Mouse (Mus musculus) lung, postnatal 0 days (tissue): ENCODE measurements around the gene Spag16. TPM values are rescaled to one million over a fixed set of nuclear protein-coding genes. Genes with fewer than 3 reads are reported as not detected.
"Not testable (repeated sequence)": the region's sequence is repeated elsewhere in the genome, so short reads cannot be mapped to it uniquely, and the experiment has no call there.

Source experiments
- ATAC-seq: fragments of 200-750 bp; cut with Nextera tagmentation; 2 replicates; pipeline ENCODE4 v1.8.0; 2017; ENCODE audit warnings: moderate library complexity
- DNase-seq: peaks from one replicate; pipeline ENCODE4 v3.0.0-alpha.2; 2016; ENCODE audit warnings: low spot score
- H3K27ac ChIP-seq: fragments of 300-500 bp; sonication (generic); 2 replicates; pipeline ENCODE4 v1.5.1; 2014; ENCODE audit warnings: antibody characterized with exemption, mild to moderate bottlenecking, low read length, mixed read lengths
- H3K27me3 ChIP-seq: fragments of 300-500 bp; sonication (generic); replicated peaks from 2 replicates; pipeline ENCODE4 v1.6.1; 2014; ENCODE audit warnings: low read length, mixed read lengths; ENCODE audit not compliant: insufficient read depth
- H3K36me3 ChIP-seq: fragments of 300-500 bp; sonication (generic); 2 replicates; pipeline ENCODE4 v1.6.1; 2014; ENCODE audit warnings: low read length, mixed read lengths; ENCODE audit not compliant: insufficient read depth
- H3K4me1 ChIP-seq: fragments of 300-500 bp; sonication (generic); 2 replicates; pipeline ENCODE4 v1.6.1; 2014; ENCODE audit warnings: antibody characterized with exemption, low read depth, low read length, mixed read lengths; ENCODE audit not compliant: insufficient read depth
- H3K4me2 ChIP-seq: fragments of 300-500 bp; sonication (generic); replicated peaks from 2 replicates; pipeline ENCODE4 v1.6.1; 2014; ENCODE audit warnings: low read depth, mild to moderate bottlenecking, low read length, moderate library complexity, mixed read lengths
- H3K4me3 ChIP-seq: fragments of 300-500 bp; sonication (generic); 2 replicates; pipeline ENCODE4 v1.5.1; 2014; ENCODE audit warnings: low read depth, low read length
- H3K9ac ChIP-seq: fragments of 300-500 bp; sonication (generic); replicated peaks from 2 replicates; pipeline ENCODE4 v1.6.1; 2014; ENCODE audit warnings: low read depth, mild to moderate bottlenecking
- H3K9me3 ChIP-seq: fragments of 300-500 bp; sonication (generic); 2 replicates; pipeline ENCODE4 v1.6.1; 2016; ENCODE audit warnings: low read length, mixed read lengths
- CTCF ChIP-seq: IDR thresholded peaks from 2 replicates; pipeline ENCODE4 v1.5.1; 2016; ENCODE audit warnings: antibody characterized with exemption, mild to moderate bottlenecking
- EP300 ChIP-seq: IDR thresholded peaks from 2 replicates; pipeline ENCODE4 v1.6.1; 2016; ENCODE audit warnings: antibody characterized with exemption, mild to moderate bottlenecking, control low read depth
- WGBS: fragments of 180-500 bp; shearing (Covaris S2); extraction: QIAGEN DNeasy Blood & Tissue Kit; methylation state at CpG from one replicate; pipeline ENCODE4 v1.1.7; 2014; 5-methylcytosine and 5-hydroxymethylcytosine counted together
- polyA plus RNA-seq: library from polyadenylated mRNA; unstranded; fragments of >200 nt; fragmentation: Nextera tagmentation; extraction: Ambion mirVana; gene quantifications from 2 replicates; pipeline ENCODE4 v1.2.1, GENCODE M21; 2015

The Spag16 gene
- polyA plus RNA-seq, 1 experiment from 2014 or later = 3.3 TPM

GRCm38 (mm10) chr1:69798948-69799565 lies 27.7 kb upstream of the Spag16 start:
- WGBS = 85% methylated on average over 7 of the region's 7 CpGs
- no peak overlapping the region for H3K27ac ChIP-seq
- H3K9me3 ChIP-seq = no peaks in the 10 kb centered on the region
- no peaks in the 10 kb centered on the region for H3K27me3 ChIP-seq
- no peak overlapping the region for H3K4me3 ChIP-seq
- TF ChIP-seq EP300 (no peak), CTCF (no peak)
- no peak overlapping the region for H3K4me2 ChIP-seq
- ATAC-seq (no peak), DNase-seq (no peak)
- H3K36me3 ChIP-seq = no peaks in the 10 kb centered on the region
- no peaks in the 10 kb centered on the region for H3K4me1 ChIP-seq
- no peak overlapping the region for H3K9ac ChIP-seq

GRCm38 (mm10) chr1:69810161-69810560 lies 16.6 kb upstream of the Spag16 start:
- DNase-seq (no peak), ATAC-seq (no peak)
- Histone ChIP-seq H3K4me1 (no peaks in the 10 kb centered on the region), H3K27me3 (no peaks in the 10 kb centered on the region), H3K9me3 (no peaks in the 10 kb centered on the region), H3K27ac (no peak overlapping the region), H3K4me3 (no peak overlapping the region), H3K9ac (no peak overlapping the region), H3K36me3 (no peaks in the 10 kb centered on the region), H3K4me2 (no peak overlapping the region)
- TF ChIP-seq EP300 (no peak), CTCF (no peak)
- WGBS = 90% methylated on average over 2 of the region's 2 CpGs

- H3K4me3 ChIP-seq, H3K9ac ChIP-seq, H3K4me2 ChIP-seq, H3K9me3 ChIP-seq, ATAC-seq, H3K4me1 ChIP-seq, H3K36me3 ChIP-seq, H3K27ac ChIP-seq, DNase-seq, H3K27me3 ChIP-seq: not testable (repeated sequence)
- 45% methylated on average over 5 of the region's 5 CpGs for whole genome bisulfite sequencing
Measured at GRCm38 (mm10) chr1:69825635-69826034, 1.1 kb upstream of the Spag16 start.

GRCm38 (mm10) chr1:69828872-69829479 lies 2.2 kb downstream of the Spag16 start:
- Histone ChIP-seq H3K27me3 (no peaks in the 10 kb centered on the region), H3K9ac (no peak overlapping the region), H3K9me3 (no peaks in the 10 kb centered on the region), H3K4me2 (no peak overlapping the region), H3K4me1 (no peaks in the 10 kb centered on the region), H3K4me3 (no peak overlapping the region), H3K27ac (no peak overlapping the region), H3K36me3 (no peaks in the 10 kb centered on the region)
- DNase-seq (peak; percentile 21), ATAC-seq (no peak)
- TF ChIP-seq CTCF = no peak
- TF ChIP-seq EP300 = no peak
- WGBS = 57% methylated on average over 7 of the region's 7 CpGs

- Histone ChIP-seq H3K27ac (no peak overlapping the region), H3K4me3 (no peak overlapping the region)
Measured at GRCm38 (mm10) chr1:69830586-69830985, 3.8 kb downstream of the Spag16 start.

GRCm38 (mm10) chr1:69831002-69831401 lies 4.2 kb downstream of the Spag16 start:
- Histone ChIP-seq H3K4me3 (no peak overlapping the region), H3K4me1 (no peaks in the 10 kb centered on the region), H3K4me2 (no peak overlapping the region)

More at GRCm38 (mm10) chr1:69830586-69830985, 3.8 kb downstream of the Spag16 start:
- ATAC-seq (no peak), DNase-seq (no peak)
- H3K36me3 ChIP-seq = no peaks in the 10 kb centered on the region
- no peaks in the 10 kb centered on the region for H3K27me3 ChIP-seq
- H3K4me1 ChIP-seq = no peaks in the 10 kb centered on the region
- TF ChIP-seq CTCF (no peak), EP300 (no peak)
- H3K9me3 ChIP-seq = no peaks in the 10 kb centered on the region
- no peak overlapping the region for H3K4me2 ChIP-seq
- H3K9ac ChIP-seq = no peak overlapping the region
- 71% methylated on average over 1 of the region's 1 CpGs for WGBS

GRCm38 (mm10) chr1:69833476-69833875 lies 6.7 kb downstream of the Spag16 start:
- H3K36me3 ChIP-seq, ATAC-seq, H3K4me1 ChIP-seq, H3K4me2 ChIP-seq, DNase-seq, H3K4me3 ChIP-seq, H3K9me3 ChIP-seq, H3K27ac ChIP-seq, H3K9ac ChIP-seq, H3K27me3 ChIP-seq: not testable (repeated sequence)
- WGBS = 62% methylated on average over 4 of the region's 4 CpGs

More at GRCm38 (mm10) chr1:69831002-69831401, 4.2 kb downstream of the Spag16 start:
- no peak overlapping the region for H3K9ac ChIP-seq
- no peak for DNase-seq
- no peaks in the 10 kb centered on the region for H3K36me3 ChIP-seq
- WGBS = 94% methylated on average over 2 of the region's 2 CpGs
- H3K27me3 ChIP-seq = no peaks in the 10 kb centered on the region
- ATAC-seq = no peak
- no peaks in the 10 kb centered on the region for H3K9me3 ChIP-seq
- TF ChIP-seq CTCF = no peak
- no peak for TF ChIP-seq EP300
- H3K27ac ChIP-seq = no peak overlapping the region
